Mouse (Mus musculus): ENCODE measurements around the gene Rab3gap1. TPM values are rescaled to one million over a fixed set of nuclear protein-coding genes. Genes with fewer than 3 reads are reported as not detected.
A peak's percentile ranks its signal among the peaks of the same experiment; 100 is the strongest.

The Rab3gap1 gene
- total RNA-seq, 4 experiments from 2014 or later, result 55.2 to 66.5 (median 59.5) TPM

DNA sequence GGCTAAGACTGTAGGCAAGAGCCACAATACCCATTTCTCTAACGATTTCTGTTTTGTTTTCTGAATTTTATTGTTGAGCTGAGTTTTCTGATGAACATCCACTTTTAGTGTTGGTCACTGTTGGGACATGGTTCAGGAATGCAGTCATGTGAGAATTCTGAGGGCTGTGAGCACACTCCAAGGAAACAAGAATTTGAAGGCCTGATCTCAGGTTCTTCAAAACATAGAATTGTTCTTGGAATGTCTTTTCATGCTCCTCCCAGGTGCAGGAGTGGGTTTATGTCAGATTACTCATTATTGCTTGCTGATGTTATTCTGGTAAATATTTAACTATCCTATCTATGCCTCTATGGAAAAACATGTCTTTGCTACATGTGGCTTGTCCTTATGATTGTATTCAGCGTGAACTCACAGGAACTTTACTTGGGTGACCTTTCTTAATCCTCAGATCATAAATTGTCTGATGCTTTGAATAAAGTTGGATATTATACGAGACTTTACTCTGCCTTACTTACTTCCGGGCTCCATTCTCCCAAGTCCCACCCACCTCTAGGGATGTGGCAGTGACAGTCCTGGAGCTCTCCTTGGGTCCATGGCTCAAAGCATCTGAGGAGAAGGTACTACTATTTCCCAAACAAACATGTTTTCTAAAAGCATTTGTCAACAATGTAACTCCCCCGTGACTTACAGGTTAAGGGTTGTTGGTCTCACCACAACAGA lies 114.9 kb downstream of the Rab3gap1 start:
- no peak for DNase-seq

DNA sequence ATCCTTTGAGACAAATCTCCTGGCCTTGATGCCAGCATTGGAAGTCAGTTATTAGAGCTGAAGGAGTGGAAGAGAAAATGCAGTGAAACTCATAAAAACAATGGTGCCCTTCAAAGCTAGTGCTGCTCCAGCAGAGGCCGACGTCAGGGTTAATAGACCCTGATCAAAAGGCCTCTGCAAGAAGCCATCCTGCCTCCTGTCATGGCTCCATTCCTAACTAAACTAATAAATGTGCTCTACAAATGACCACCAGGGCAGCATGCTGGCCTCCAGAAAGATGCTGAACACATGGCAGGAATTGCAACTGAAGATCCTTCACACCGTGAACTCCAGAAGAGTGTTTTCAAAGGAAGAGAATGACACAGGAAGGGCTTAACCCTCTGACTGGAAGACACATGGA lies 116.8 kb downstream of the Rab3gap1 start:
- no peak for DNase-seq

DNA sequence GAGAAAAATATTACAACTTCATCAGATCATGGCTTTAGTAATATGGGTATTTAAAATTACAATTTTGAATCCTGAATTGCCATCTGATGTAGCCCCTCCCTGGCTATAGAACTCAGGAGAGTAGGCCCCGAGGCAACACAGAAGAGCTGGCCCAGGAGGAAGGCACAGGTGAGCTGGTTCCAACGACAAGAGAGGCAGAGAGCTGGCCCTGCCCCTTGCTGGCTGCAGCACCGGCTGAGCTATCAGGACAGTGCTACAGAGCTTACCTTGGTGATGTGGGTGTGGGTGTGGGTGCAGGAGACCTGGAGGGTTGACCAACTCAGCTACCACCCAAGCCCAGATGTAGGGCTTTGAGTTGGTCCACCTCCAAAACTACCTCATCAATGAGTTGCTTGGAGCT lies 119.7 kb downstream of the Rab3gap1 start:
- DNase-seq, result no peak

DNA sequence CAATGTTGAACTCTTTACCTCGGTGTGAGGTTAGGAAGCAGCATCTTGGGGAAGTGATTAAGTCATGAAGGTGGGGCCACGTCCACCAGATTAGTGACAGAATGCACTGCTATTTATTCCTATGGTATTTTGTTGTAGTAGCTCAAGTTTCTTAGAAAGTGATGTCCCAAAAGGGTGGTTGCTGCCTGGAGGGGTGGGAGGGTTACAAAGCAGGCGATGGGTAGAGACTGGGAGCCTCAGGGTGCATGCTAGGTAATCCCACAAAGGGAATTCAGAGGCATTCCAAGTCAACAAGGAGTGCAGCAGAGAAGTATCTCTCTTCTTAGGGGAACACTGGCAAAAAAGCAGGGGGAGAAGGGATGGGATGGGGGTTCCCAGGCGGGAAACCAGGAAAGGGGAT lies 120.8 kb downstream of the Rab3gap1 start:
- DNase-seq, result no peak

DNA sequence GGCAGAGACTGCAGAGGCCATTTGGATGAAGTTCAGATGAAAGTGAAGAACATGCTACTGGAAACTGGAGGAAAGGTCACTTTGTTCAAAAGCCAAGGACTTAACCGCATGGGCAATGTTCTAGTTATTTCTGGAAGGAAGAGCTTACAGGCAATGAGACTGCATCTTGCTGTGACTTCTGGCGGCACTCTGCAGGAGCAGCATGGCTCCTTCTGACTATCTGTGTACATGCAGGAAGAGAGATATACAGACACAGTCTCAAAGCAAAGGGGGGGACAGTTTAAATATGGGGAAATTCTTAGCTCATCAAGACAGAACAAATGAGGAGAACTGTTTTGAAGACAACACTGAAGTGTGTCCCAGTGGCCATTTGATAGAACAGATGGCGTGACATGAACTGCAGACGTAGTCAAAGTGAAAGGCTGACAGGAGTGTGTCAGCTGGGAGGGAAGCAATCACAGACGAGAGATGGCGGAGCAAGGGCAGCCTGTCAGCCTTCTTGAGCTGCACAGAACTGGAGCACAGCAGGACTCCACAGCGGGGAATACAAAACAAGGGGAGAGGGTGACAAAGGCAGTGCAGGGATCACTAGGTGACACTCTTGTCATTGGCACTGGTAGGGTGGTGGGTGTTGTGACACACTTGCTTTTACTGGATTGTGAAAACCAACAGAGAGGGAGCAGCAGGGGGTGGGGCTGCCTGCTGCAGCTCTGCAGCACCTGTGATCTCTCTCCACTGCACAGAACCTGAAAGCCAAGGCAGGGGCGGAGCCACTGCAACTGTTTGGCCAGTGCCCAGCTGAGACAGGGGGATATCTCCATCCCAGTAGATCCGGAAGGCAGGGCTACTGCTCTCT lies 121.5 kb downstream of the Rab3gap1 start:
- peak; percentile 32 for DNase-seq

Other genes starting within 250 kb of the Rab3gap1 start
- 1 to 10 TPM in 2 of 4 experiments, not detected in 2; 1.6 TPM for gene Tmem163, start 189.2 kb upstream of the Rab3gap1 start, total RNA-seq (2022)
- gene Acmsd, start 139.4 kb upstream of the Rab3gap1 start, total RNA-seq (2022), result not detected
- gene Ccnt2, start 94.6 kb upstream of the Rab3gap1 start, total RNA-seq (2022), result 10 to 100 TPM; 45.6 to 73.4 (median 53.0) TPM
- gene Map3k19, start 13.7 kb upstream of the Rab3gap1 start, total RNA-seq (2022), result under 1 TPM; 0.09 to 0.21 (median 0.17) TPM
- 1 to 10 TPM; 4.2 to 7.9 (median 5.8) TPM for gene Zranb3, start 234.3 kb downstream of the Rab3gap1 start, total RNA-seq (2022)
- 100 to 1,000 TPM in 1 of 4 experiments, 10 to 100 TPM in 3; 65.5 to 109 (median 82.9) TPM for gene R3hdm1, start 234.5 kb downstream of the Rab3gap1 start, total RNA-seq (2022)

Measured in adrenal gland, adult 8-10 months (tissue).